ENCODE assay signal across 26 mouse cellular contexts in genomic region chr2:178854012-178854411, GRCm38 (mm10).
DNase-seq lines count a peak whose midpoint lies in the region; ATAC-seq lines count a peak whose summit lies in the region.
"Had no signal": no experiment of that assay in that cellular context is flagged by ENCODE, and none has a peak within 500 bp of the region (broad histone marks: within the 10 kb centered on the region; RNA-seq: fewer than 3 reads in every experiment).

No protein-coding gene starts in this region.

- no peak for DNase-seq in hindbrain, embryonic 14.5 days (ENCODE audit: low spot score)
- no peak for DNase-seq in gastrocnemius, postnatal 10 days
- DNase-seq: adrenal gland, adult 8-10 months; adrenal gland, postnatal 14 days; adrenal gland, postnatal 36 days; cerebellum, adult 11-12 months; cerebellum, adult 2 months; cerebellum, adult 9-10 months; cerebellum, postnatal 14 days; cerebellum, postnatal 36 days had no signal

- no peaks in the 10 kb centered on the region for H3K36me3 ChIP-seq in hindbrain, embryonic 13.5 days
- no peaks in the 10 kb centered on the region for H3K36me3 ChIP-seq in hindbrain, embryonic 14.5 days (replicated peaks; ENCODE audit: control insufficient read depth, insufficient read depth)
- H3K36me3 ChIP-seq: embryonic facial prominence, embryonic 10.5 days; embryonic facial prominence, embryonic 12.5 days; forebrain, embryonic 10.5 days; forebrain, embryonic 12.5 days; G1E had no signal

- no peak overlapping the region for H3K4me2 ChIP-seq in hindbrain, embryonic 13.5 days
- H3K4me2 ChIP-seq in hindbrain, embryonic 14.5 days (replicated peaks): no peak overlapping the region
- H3K4me2 ChIP-seq: embryonic facial prominence, embryonic 12.5 days; forebrain, embryonic 12.5 days had no signal

- H3K4me1 ChIP-seq in hindbrain, embryonic 13.5 days (replicated peaks): peaks cover 35% of the 10 kb centered on the region
- peaks cover 25% of the 10 kb centered on the region for H3K4me1 ChIP-seq in hindbrain, embryonic 14.5 days (replicated peaks; ENCODE audit: control insufficient read depth, insufficient read depth, low read length)

- H3K9ac ChIP-seq in hindbrain, embryonic 13.5 days: no peak overlapping the region
- no peak overlapping the region for H3K9ac ChIP-seq in hindbrain, embryonic 14.5 days
- H3K9ac ChIP-seq: embryonic facial prominence, embryonic 12.5 days; forebrain, embryonic 12.5 days had no signal

- H3K9me3 ChIP-seq in hindbrain, embryonic 13.5 days: no peaks in the 10 kb centered on the region
- no peaks in the 10 kb centered on the region for H3K9me3 ChIP-seq in hindbrain, embryonic 14.5 days (ENCODE audit: control insufficient read depth, low read length)
- H3K9me3 ChIP-seq: embryonic facial prominence, embryonic 10.5 days; embryonic facial prominence, embryonic 12.5 days; forebrain, embryonic 10.5 days; forebrain, embryonic 12.5 days had no signal

- H3K27ac ChIP-seq in hindbrain, embryonic 13.5 days: 0 out of 2 replicates have a peak overlapping the region, but pooled peaks have one; percentile 13
- no peak overlapping the region for H3K27ac ChIP-seq in hindbrain, embryonic 14.5 days
- H3K27ac ChIP-seq: embryonic facial prominence, embryonic 10.5 days; embryonic facial prominence, embryonic 12.5 days; forebrain, embryonic 10.5 days; forebrain, embryonic 12.5 days had no signal

- H3K27me3 ChIP-seq in hindbrain, embryonic 13.5 days: no peaks in the 10 kb centered on the region
- no peaks in the 10 kb centered on the region for H3K27me3 ChIP-seq in hindbrain, embryonic 14.5 days (ENCODE audit: control insufficient read depth, insufficient read depth, low read length)
- H3K27me3 ChIP-seq: CH12.LX; embryonic facial prominence, embryonic 12.5 days; Patski had no signal

- no peak overlapping the region for H3K4me3 ChIP-seq in hindbrain, embryonic 13.5 days
- H3K4me3 ChIP-seq in hindbrain, embryonic 14.5 days (replicated peaks; ENCODE audit: low read length): no peak overlapping the region
- H3K4me3 ChIP-seq: embryonic facial prominence, embryonic 10.5 days; embryonic facial prominence, embryonic 12.5 days; erythroblast, embryonic 14.5 days; forebrain, embryonic 10.5 days; forebrain, embryonic 12.5 days had no signal

- ATAC-seq in hindbrain, embryonic 13.5 days (ENCODE audit: low FRiP score): no peak
- no peak for ATAC-seq in hindbrain, embryonic 14.5 days (ENCODE audit: low FRiP score)
- ATAC-seq in common myeloid progenitor, adult 5-6 weeks (replicated peaks; ENCODE audit: low read depth, poor library complexity, severe bottlenecking): 0 out of 2 replicates have a peak, but pooled peaks have one; percentile 39
- peak; percentile 82 for ATAC-seq in granulocyte monocyte progenitor cell, adult 5-6 weeks (replicated peaks; ENCODE audit: poor library complexity, severe bottlenecking)
- ATAC-seq in megakaryocyte progenitor cell, adult 5-6 weeks (replicated peaks; ENCODE audit: poor library complexity): peak; percentile 86
- ATAC-seq in erythroblast, adult 5-6 weeks (replicated peaks; ENCODE audit: low FRiP score, poor library complexity, severe bottlenecking): no peak
- ATAC-seq: activated CD4-positive, CD25-positive, alpha-beta regulatory T cell, adult 4 months; forebrain, embryonic 14.5 days; forebrain, embryonic 16.5 days; Patski had no signal

- WGBS in hindbrain, embryonic 13.5 days: 52% methylated on average over 1 of the region's 1 CpGs
- WGBS in hindbrain, embryonic 14.5 days: 43% methylated on average over 1 of the region's 1 CpGs

Comparison
In these comparisons a context has a peak if more than half of its experiments do, and no peak if none do; other contexts are left out.
1. ATAC-seq: peak in common myeloid progenitor, adult 5-6 weeks (single experiment), granulocyte monocyte progenitor cell, adult 5-6 weeks (single experiment) and megakaryocyte progenitor cell, adult 5-6 weeks (single experiment); none in hindbrain, embryonic 13.5 days (single experiment), hindbrain, embryonic 14.5 days (single experiment) and erythroblast, adult 5-6 weeks (single experiment).